Mouse (Mus musculus): ENCODE data around the gene Dusp10.

- TF ChIP-seq CTCF (IDR thresholded peaks at IDR 0.05; ENCODE audit: insufficient read depth, low read length), result no peak
- TF ChIP-seq POLR2A (IDR thresholded peaks at IDR 0.05; ENCODE audit: borderline replicate concordance, extremely low read depth, low read depth, low read length), result no peak
Measured at GRCm38 (mm10) chr1:184101750-184102046, 88.6 kb downstream of the Dusp10 start.
